Mouse (Mus musculus) testis, adult 10 weeks (tissue): ENCODE measurements around the gene Efcab8. TPM values are rescaled to one million over a fixed set of nuclear protein-coding genes. Genes with fewer than 3 reads are reported as not detected.

Experiments used
- polyA plus RNA-seq: library from polyadenylated mRNA; stranded (reverse); fragments of 350-450 nt; fragmentation: Illumina TruSeq; extraction: RNeasy Lipid Tissue Mini Kit (QIAGEN cat#74804); gene quantifications from one replicate; pipeline ENCODE4 v1.2.3, GENCODE M21; 2014; ENCODE audit warnings: low read depth, low replicate concordance

Gene Efcab8
- 15.6 TPM for polyA plus RNA-seq

DNA sequence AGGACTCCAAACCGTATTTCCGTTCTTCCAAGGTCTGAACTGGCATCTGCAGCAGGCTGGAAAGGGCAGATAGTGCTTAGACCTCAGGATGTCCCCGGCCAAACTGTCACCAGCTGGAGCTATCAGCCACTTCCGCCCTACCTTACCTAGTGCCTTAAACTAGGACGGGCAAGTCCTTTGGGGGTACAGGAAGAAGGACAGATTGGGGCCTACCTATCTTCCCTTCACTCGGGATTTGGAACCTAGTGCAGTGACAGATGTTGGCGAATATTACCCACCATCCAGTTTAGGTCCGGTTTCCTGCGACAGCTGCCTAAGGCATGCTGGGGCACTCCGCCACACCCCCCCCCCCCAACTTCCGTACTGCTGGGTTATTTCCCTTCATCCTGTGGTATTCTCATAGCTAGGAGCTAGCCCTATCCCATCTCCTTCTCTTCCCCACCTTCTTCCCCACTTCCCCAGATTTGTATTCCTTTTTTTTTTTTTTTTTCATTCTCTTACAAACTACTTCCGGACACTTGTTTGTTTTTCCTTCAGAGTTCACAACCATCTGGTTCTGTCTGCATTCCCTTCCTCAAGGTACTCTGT lies at the start of gene Efcab8:
Gene Efcab8 (plus strand): TSS at position 538 of the 588 bp plus-strand sequence.

DNA sequence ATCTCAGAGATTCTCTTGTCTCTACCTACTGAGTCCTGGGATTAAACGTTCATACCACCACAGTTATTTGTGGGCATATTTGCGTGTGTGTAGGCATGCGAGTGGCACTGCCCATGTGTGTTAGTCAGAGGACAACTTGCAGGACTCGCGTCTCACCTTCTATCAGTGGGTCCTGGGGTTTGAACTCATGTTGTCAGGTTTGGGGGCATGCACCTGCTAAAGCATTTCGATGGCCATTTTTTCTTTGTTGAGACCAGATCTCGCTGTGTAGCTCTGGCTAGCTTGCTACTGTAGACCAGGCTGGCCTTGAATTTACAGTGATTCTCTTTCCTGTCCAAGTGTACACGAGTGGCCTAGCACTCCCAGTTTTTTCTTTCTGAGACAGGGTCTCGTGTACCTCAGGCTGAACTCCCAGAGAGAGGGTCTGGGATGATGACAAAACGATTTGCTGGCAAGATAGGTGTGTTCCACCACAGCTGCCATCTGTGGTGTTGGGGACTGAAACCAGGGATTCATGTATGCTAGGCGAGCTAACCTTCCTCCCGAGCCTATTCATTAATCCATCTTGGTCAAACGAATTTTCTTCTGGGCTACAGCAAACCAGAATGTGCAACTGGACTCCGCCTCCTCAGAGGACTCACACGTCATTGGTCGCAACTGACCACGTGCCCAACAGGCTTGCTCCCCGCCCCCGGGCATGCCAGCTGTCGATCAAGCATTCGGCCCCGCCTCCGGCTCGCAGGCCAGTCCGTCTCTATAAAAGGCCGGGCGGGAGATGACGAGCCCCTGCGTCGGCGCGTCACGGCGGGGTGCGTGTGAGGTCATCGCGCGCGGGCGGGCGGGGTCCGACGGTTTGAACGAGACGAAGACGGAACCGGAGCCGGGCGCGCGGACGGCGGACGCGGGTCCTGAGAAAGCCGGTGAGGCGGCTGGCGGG lies 39.0 kb upstream of the Efcab8 start, which contains the start of gene Mapre1:
Gene Mapre1 (plus strand): TSS at position 775 of the 937 bp plus-strand sequence.

DNA sequence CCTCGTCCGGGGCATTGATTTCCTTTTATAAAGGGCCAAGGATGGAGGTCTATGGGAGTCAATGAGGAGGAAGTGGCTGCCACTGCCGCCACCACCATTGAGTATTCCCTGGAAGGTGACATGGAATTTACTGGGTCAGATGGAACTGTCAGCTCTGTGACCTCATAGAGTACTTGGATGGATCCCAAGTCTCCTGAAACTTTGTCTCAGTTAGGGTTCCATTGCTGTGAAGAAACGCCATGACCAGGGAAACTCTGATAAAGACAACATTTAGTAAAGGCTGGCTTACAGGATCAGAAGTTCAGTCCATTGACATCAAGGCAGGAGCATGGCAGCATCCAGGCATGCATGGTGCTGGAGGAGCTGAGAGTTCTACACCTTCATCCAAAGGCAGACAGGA lies 91.3 kb downstream of the Efcab8 start, which contains the start of gene Sun5:
Gene Sun5 (minus strand): TSS at position 101 of the 400 bp plus-strand sequence.

DNA sequence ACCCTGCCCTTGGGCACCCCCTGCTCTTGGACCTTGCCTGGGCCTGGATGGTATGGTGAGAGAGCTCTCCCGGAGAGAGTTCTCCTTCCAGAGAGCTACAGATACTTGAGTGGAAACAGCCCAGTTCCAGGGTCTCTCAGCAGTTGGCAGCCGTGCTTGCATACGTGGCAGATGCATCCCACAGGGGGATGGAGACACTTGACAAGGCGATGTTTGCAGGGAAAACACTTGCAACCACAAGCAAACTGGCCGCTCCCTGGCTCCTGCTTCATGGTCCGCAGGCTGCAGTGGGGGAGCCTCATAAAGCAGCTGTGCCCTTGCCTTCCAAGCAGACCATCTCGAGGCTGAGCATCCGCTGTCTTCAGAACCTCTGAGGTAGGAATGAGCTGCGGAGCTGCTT lies 95.0 kb downstream of the Efcab8 start, which contains the start of gene Bpifb2:
Gene Bpifb2 (plus strand): TSS at position 301 of the 400 bp plus-strand sequence.

Other genes with a start within 250 kb of the Efcab8 start
- 73.8 TPM for gene Nol4l, start 250.0 kb upstream of the Efcab8 start, polyA plus RNA-seq
- 3.4 TPM for gene Commd7, start 147.2 kb upstream of the Efcab8 start, polyA plus RNA-seq
- gene Dnmt3b, start 130.5 kb upstream of the Efcab8 start, polyA plus RNA-seq, result 2.3 TPM
- 0.28 TPM for gene Dnmt3c, start 83.3 kb upstream of the Efcab8 start, polyA plus RNA-seq
- gene Mapre1, start 38.7 kb upstream of the Efcab8 start, polyA plus RNA-seq, result 246 TPM
- 54.6 TPM for gene Sun5, start 91.2 kb downstream of the Efcab8 start, polyA plus RNA-seq
- gene Bpifb2, start 95.1 kb downstream of the Efcab8 start, polyA plus RNA-seq, result 0.15 TPM
- not detected for gene Bpifb6, start 120.5 kb downstream of the Efcab8 start, polyA plus RNA-seq
- 0.22 TPM for gene Bpifb3, start 138.3 kb downstream of the Efcab8 start, polyA plus RNA-seq
- gene Bpifb4, start 158.3 kb downstream of the Efcab8 start, polyA plus RNA-seq, result not detected
- 4.7 TPM for gene Bpifa6, start 195.0 kb downstream of the Efcab8 start, polyA plus RNA-seq
- gene Bpifa2, start 228.3 kb downstream of the Efcab8 start, polyA plus RNA-seq, result not detected